Mouse (Mus musculus): Measurements from ENCODE around the gene Tmem150a. TPM values are rescaled to one million over a fixed set of nuclear protein-coding genes. Genes with fewer than 3 reads are reported as not detected.

Gene Tmem150a
- polyA plus RNA-seq (2014; fragmentation: Nextera tagmentation; extraction: Ambion mirVana): 9.8 and 17.1 TPM in 2 replicates

DNA sequence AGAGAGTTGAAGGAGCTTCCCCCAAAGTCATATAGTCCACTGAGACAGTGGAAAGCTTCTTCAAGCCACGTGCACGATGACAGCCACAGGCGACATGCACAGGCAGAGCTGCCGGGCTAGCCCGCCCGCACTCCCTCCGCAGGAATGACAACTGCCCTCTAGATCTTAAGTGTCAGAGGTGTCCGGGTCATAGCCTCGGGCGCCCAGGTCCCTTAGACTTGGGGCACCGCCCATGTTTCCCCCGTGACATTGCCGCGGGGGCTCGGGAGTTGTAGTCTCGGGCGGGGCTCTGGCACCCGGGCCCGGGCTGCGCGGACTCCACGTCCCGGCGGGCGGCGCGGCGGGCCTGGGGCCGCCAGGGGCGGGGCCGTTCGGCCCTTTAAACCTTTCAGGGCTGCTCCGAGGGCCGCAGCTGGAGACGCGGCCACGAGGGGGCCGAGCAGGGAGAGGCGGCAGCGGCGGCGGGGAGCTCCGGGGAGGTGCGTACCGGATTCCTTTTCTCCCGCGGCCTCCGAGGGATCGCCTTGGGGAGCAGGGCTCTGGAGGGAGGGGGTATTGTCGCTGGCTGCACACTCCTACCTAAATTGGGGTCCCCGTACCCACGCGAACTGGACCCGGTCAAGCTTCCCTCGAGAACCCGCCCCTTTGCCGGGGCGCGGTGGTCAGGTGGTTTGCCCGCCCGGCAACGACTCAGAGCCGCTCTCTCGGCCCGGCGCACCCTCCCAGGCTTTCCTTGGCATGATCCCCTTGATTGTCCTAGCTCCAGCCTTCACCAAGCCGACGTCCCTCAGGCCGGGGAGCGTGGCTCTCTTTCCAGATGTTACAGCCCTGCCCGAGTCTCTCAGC, at the start of gene Tmem150a:
Tmem150a (plus strand) TSS at position 382 of the 846 bp plus-strand sequence.
- peak within 1 kb of the TSS; percentile 68 for H3K9ac ChIP-seq (replicated peaks; ENCODE audit: low read length)
- H3K4me1 ChIP-seq (ENCODE audit: control insufficient read depth, insufficient read depth, low read length): peaks cover 11% of the 10 kb centered on the region; the same call in 1 of the 2 replicates
- peaks cover 34% of the 10 kb centered on the region for H3K36me3 ChIP-seq (ENCODE audit: control insufficient read depth, insufficient read depth, low read length)
- no peaks in the 10 kb centered on the region for H3K27me3 ChIP-seq (ENCODE audit: control insufficient read depth, insufficient read depth, low read length)
- H3K4me3 ChIP-seq (replicated peaks; ENCODE audit: low read depth, low read length): peak within 1 kb of the TSS; percentile 59
- DNase-seq: peak; percentile 87
- peak within 1 kb of the TSS; percentile 61 for H3K27ac ChIP-seq (replicated peaks; ENCODE audit: low read depth, low read length)
- peak; percentile 87 for ATAC-seq (ENCODE audit: low FRiP score, low TSS enrichment)
- under 1% methylated on average over 70 of the region's 71 CpGs for WGBS
- H3K4me2 ChIP-seq (ENCODE audit: low read length): peak within 1 kb of the TSS; percentile 59
- no peaks in the 10 kb centered on the region for H3K9me3 ChIP-seq (ENCODE audit: control insufficient read depth, low read length)

DNA sequence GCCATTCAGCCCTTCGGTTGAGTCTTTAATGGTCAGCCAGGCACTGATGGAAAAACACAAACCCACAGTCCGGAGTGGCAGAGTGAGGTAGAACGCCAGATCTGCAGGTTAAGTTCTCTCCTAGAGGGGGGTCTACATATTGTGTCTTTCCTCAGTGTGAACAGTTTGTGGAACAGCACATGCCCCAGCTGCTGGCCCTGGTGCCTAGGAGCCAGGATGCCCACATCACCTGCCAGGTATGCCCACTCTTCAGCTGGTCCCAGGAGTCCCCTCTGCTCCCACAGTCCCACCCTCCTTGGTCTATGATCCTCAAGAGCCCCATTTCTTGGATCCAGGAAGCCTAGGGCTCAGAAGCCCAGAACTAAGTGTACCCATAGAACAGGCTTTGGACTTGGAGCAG, 43.0 kb upstream of the Tmem150a start:
- no peak for DNase-seq
- no peaks in the 10 kb centered on the region for H3K4me1 ChIP-seq (ENCODE audit: control insufficient read depth, insufficient read depth, low read length)
- no peak overlapping the region for H3K9ac ChIP-seq (replicated peaks; ENCODE audit: low read length)
- no peak overlapping the region for H3K4me2 ChIP-seq (ENCODE audit: low read length)
- H3K27me3 ChIP-seq (ENCODE audit: control insufficient read depth, insufficient read depth, low read length): no peaks in the 10 kb centered on the region
- peaks cover 28% of the 10 kb centered on the region for H3K36me3 ChIP-seq (ENCODE audit: control insufficient read depth, insufficient read depth, low read length)
- ATAC-seq (ENCODE audit: low FRiP score, low TSS enrichment): no peak
- no peaks in the 10 kb centered on the region for H3K9me3 ChIP-seq (ENCODE audit: control insufficient read depth, low read length)
- 90% methylated on average over 3 of the region's 3 CpGs for WGBS
- H3K27ac ChIP-seq (replicated peaks; ENCODE audit: low read depth, low read length): no peak overlapping the region
- H3K4me3 ChIP-seq (replicated peaks; ENCODE audit: low read depth, low read length): no peak overlapping the region

DNA sequence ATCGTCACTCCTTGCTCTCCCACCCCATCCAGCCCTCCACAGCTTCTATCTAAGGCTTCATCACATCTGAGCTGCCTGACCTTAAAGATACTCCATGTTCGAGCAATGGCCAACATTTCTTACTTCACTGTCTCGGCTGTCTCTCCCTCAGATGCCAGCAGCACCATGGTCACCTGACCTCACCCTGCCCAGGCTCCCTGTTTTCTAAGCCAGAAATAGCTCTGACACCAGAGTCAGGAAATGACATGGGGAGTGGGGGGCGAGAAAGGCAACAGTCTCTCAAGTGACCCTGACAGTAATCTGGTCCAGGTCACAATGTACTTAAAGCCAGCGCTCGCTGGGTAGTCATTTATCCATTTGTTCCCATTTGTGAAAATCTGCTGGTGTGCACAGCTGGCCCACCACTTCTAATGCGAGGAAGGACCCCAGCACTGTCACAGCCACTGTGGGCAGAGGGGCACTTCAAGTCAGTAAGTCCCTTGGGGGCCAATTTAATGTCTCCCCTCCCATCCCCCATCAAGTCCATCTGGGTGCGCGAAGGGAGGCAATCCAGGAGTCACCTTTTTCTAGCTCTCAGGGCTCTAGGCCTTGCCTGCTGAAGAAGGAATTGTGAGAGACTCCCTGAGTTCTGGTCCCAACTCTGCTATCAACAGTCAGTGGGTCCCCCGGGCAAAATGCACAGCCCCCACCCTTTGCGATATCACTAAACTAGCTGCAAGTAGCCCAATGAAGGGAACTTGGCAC, 42.0 kb upstream of the Tmem150a start:
- Histone ChIP-seq H3K9me3 (ENCODE audit: control insufficient read depth, low read length) (no peaks in the 10 kb centered on the region), H3K4me3 (replicated peaks; ENCODE audit: low read depth, low read length) (no peak overlapping the region), H3K4me2 (ENCODE audit: low read length) (no peak overlapping the region), H3K27ac (replicated peaks; ENCODE audit: low read depth, low read length) (no peak overlapping the region), H3K4me1 (ENCODE audit: control insufficient read depth, insufficient read depth, low read length) (no peaks in the 10 kb centered on the region), H3K27me3 (ENCODE audit: control insufficient read depth, insufficient read depth, low read length) (no peaks in the 10 kb centered on the region), H3K36me3 (ENCODE audit: control insufficient read depth, insufficient read depth, low read length) (peaks cover 38% of the 10 kb centered on the region), H3K9ac (replicated peaks; ENCODE audit: low read length) (no peak overlapping the region)
- DNase-seq (no peak), ATAC-seq (ENCODE audit: low FRiP score, low TSS enrichment) (no peak)
- 88% methylated on average over 11 of the region's 11 CpGs for WGBS

DNA sequence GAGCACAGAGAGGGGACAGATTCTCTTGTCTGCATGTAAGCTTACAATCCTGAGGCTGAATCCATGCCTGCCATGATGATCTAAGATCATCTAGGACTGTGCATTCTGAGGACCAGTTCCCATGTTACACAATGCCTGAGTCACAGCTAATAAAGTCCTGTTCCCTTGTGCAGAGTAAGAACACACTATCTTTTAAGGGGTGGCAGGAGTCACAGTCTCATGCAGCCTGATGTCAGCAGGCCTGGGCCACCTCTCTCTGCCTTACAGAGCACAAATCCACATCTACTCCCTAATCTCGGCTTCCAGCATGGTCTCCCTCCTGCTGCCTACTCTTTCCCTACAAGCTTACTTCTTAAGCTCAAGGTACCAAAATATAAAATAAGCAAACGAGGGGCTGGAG, 39.9 kb upstream of the Tmem150a start:
- DNase-seq (no peak), ATAC-seq (ENCODE audit: low FRiP score, low TSS enrichment) (no peak)
- H3K9me3 ChIP-seq (ENCODE audit: control insufficient read depth, low read length): no peaks in the 10 kb centered on the region
- no peak overlapping the region for H3K27ac ChIP-seq (replicated peaks; ENCODE audit: low read depth, low read length)
- H3K4me1 ChIP-seq (ENCODE audit: control insufficient read depth, insufficient read depth, low read length): no peaks in the 10 kb centered on the region
- peaks cover 58% of the 10 kb centered on the region for H3K36me3 ChIP-seq (ENCODE audit: control insufficient read depth, insufficient read depth, low read length)
- no peak overlapping the region for H3K9ac ChIP-seq (replicated peaks; ENCODE audit: low read length)
- no peak overlapping the region for H3K4me2 ChIP-seq (ENCODE audit: low read length)
- no peak overlapping the region for H3K4me3 ChIP-seq (replicated peaks; ENCODE audit: low read depth, low read length)
- no peaks in the 10 kb centered on the region for H3K27me3 ChIP-seq (ENCODE audit: control insufficient read depth, insufficient read depth, low read length)
- 87% methylated on average over 2 of the region's 2 CpGs for WGBS

DNA sequence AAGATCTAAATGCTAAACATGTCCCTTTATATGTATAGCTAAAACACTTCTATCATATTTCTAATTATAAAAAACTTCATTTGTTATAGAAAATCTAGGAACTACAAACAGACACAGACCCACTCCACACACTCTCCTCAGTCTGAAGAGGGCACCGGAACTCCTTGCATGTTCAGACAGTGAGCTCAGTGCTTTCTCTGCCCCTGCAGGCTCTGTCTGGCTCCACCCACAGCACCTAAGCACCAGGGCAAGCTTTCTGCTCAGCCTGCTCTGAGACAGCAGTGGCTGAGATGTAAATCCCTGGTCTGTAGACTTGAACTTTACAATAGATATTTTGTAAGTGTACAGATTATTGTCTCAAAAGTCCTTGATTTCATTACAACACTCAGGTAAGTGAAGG, 39.2 kb upstream of the Tmem150a start:
- Histone ChIP-seq H3K4me3 (replicated peaks; ENCODE audit: low read depth, low read length) (no peak overlapping the region), H3K9ac (replicated peaks; ENCODE audit: low read length) (no peak overlapping the region), H3K27ac (replicated peaks; ENCODE audit: low read depth, low read length) (no peak overlapping the region), H3K27me3 (ENCODE audit: control insufficient read depth, insufficient read depth, low read length) (no peaks in the 10 kb centered on the region), H3K4me1 (ENCODE audit: control insufficient read depth, insufficient read depth, low read length) (no peaks in the 10 kb centered on the region), H3K9me3 (ENCODE audit: control insufficient read depth, low read length) (no peaks in the 10 kb centered on the region), H3K36me3 (ENCODE audit: control insufficient read depth, insufficient read depth, low read length) (peaks cover 65% of the 10 kb centered on the region), H3K4me2 (ENCODE audit: low read length) (no peak overlapping the region)
- ATAC-seq (ENCODE audit: low FRiP score, low TSS enrichment) (no peak), DNase-seq (no peak)
- 76% methylated on average over 1 of the region's 1 CpGs for WGBS

DNA sequence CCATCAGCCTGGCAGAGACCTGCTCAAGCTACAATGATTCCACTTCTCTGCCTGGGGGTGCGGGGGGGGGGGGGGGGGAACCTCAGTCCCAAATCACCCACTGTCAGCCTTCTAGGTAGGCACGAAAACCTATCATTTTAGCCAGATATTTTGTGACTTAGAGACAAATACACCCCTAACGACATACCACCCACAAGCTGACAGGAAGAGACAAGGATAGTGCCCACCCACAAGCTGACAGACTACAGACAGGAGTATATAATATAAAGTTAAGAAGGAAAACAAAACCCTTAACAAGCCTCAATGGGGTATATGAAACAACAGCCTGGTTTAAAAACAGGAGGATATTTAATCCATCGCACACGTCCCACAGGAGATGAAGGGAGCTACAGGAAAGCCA, 36.8 kb upstream of the Tmem150a start:
- no peak overlapping the region for H3K4me2 ChIP-seq (ENCODE audit: low read length)
- ATAC-seq (ENCODE audit: low FRiP score, low TSS enrichment) (no peak), DNase-seq (no peak)
- 90% methylated on average over 5 of the region's 5 CpGs for WGBS
- H3K36me3 ChIP-seq (ENCODE audit: control insufficient read depth, insufficient read depth, low read length): peaks cover 76% of the 10 kb centered on the region
- no peaks in the 10 kb centered on the region for H3K27me3 ChIP-seq (ENCODE audit: control insufficient read depth, insufficient read depth, low read length)
- H3K9me3 ChIP-seq (ENCODE audit: control insufficient read depth, low read length): no peaks in the 10 kb centered on the region
- H3K9ac ChIP-seq (replicated peaks; ENCODE audit: low read length): no peak overlapping the region
- no peaks in the 10 kb centered on the region for H3K4me1 ChIP-seq (ENCODE audit: control insufficient read depth, insufficient read depth, low read length)
- H3K4me3 ChIP-seq (replicated peaks; ENCODE audit: low read depth, low read length): no peak overlapping the region
- no peak overlapping the region for H3K27ac ChIP-seq (replicated peaks; ENCODE audit: low read depth, low read length)

DNA sequence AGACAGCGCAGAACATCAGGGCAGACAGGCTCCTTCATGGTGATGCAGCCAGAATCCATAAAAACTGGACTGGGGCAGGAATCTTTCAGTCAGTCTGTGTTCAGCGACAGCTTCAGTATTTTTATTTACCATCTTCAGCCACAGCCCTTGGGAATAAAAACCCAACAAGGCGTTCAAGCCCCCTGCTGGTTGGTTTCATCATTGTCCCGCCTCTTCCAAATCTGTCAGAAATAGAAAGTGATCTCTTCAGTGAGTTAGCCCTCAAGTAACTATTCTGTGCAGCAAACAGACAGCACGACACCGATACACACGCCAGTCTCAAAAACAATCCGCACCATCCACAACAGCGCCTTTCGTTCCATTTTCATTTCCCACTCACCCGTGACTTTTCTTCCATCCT, 36.2 kb upstream of the Tmem150a start:
- H3K36me3 ChIP-seq (ENCODE audit: control insufficient read depth, insufficient read depth, low read length): peaks cover 81% of the 10 kb centered on the region
- DNase-seq: peak; percentile 62

DNA sequence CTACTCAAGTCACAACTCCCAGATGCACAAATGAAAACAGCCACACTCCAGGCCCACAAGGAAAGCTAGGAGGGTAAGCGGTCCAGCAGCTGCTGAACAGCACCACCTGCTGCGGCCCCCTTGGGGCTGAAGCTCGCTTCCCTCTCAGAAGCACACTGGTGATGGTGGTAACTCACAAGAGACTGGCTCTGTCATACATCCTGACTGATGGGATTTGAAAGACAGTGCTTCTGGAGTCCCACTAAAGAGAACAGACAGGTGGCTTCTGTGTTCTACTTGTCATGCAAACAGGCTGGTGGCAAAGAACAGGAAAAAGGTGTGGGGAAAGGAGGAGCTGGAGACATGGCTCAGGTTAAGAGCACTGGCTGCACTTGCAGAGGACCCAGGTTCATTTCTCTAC, 32.3 kb upstream of the Tmem150a start:
- Histone ChIP-seq H3K4me1 (ENCODE audit: control insufficient read depth, insufficient read depth, low read length) (no peaks in the 10 kb centered on the region), H3K9me3 (ENCODE audit: control insufficient read depth, low read length) (no peaks in the 10 kb centered on the region), H3K4me2 (ENCODE audit: low read length) (no peak overlapping the region), H3K27ac (replicated peaks; ENCODE audit: low read depth, low read length) (no peak overlapping the region), H3K27me3 (ENCODE audit: control insufficient read depth, insufficient read depth, low read length) (no peaks in the 10 kb centered on the region), H3K36me3 (ENCODE audit: control insufficient read depth, insufficient read depth, low read length) (peaks cover 91% of the 10 kb centered on the region), H3K9ac (replicated peaks; ENCODE audit: low read length) (no peak overlapping the region), H3K4me3 (replicated peaks; ENCODE audit: low read depth, low read length) (no peak overlapping the region)
- DNase-seq (no peak), ATAC-seq (ENCODE audit: low FRiP score, low TSS enrichment) (no peak)
- WGBS: 94% methylated on average over 3 of the region's 3 CpGs

More for the DNA sequence above, 36.2 kb upstream of the Tmem150a start:
- no peak overlapping the region for H3K4me3 ChIP-seq (replicated peaks; ENCODE audit: low read depth, low read length)
- H3K9ac ChIP-seq (replicated peaks; ENCODE audit: low read length): no peak overlapping the region
- 84% methylated on average over 11 of the region's 11 CpGs for WGBS
- no peaks in the 10 kb centered on the region for H3K9me3 ChIP-seq (ENCODE audit: control insufficient read depth, low read length)
- H3K4me2 ChIP-seq (ENCODE audit: low read length): no peak overlapping the region
- H3K27ac ChIP-seq (replicated peaks; ENCODE audit: low read depth, low read length): no peak overlapping the region
- no peak for ATAC-seq (ENCODE audit: low FRiP score, low TSS enrichment)
- no peaks in the 10 kb centered on the region for H3K27me3 ChIP-seq (ENCODE audit: control insufficient read depth, insufficient read depth, low read length)
- no peaks in the 10 kb centered on the region for H3K4me1 ChIP-seq (ENCODE audit: control insufficient read depth, insufficient read depth, low read length)
